Mouse (Mus musculus) granulocyte monocyte progenitor cell, adult 5-6 weeks (primary cell): ENCODE results near the gene Olfr776. TPM values are rescaled to one million over a fixed set of nuclear protein-coding genes. Genes with fewer than 3 reads are reported as not detected.
"Not testable (repeated sequence)": the region's sequence is repeated elsewhere in the genome, so short reads cannot be mapped to it uniquely, and the experiment has no call there.

Source experiments
- ATAC-seq: replicated peaks from 2 replicates; pipeline ENCODE4 v1.8.0; 2016; ENCODE audit warnings: mild to moderate bottlenecking, moderate TSS enrichment, inconsistent platforms; ENCODE audit not compliant: poor library complexity, severe bottlenecking
- total RNA-seq, 2 experiments: library from RNA; stranded (forward) in 1 of 2; stranded (reverse) in 1 of 2; fragments of 200-712, 200-1000 nt in 1 of 2; fragments of >200 nt in 1 of 2; fragmentation: Nextera tagmentation in 1 of 2; gene quantifications; 2 replicates each; pipeline ENCODE4 v1.2.3; 2014 to 2017

Gene Olfr776
- total RNA-seq (2014; fragmentation: Nextera tagmentation) (not detected in 2 replicates), total RNA-seq (2017) (not detected in 2 replicates)

DNA sequence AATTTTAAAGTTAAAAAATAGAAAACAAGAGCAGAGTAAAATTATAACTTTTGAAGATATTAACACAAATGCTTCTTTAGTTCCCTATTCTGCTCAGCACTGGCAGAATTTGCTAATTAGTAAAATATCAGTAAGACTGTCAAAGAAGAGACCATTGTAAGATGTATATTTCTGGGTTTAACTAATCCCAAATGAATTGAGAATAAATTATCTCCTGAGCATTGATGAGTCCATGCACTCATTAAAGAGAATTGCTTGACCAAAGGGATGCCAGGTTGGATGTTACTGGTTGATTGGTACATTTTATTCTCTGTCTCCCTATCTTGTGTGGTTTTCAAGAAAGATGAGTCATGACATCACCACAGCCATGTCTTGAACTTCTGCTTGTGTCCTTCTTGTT is at the start of gene Olfr776:
Olfr776 (plus strand) TSS at position 301 of the 400 bp plus-strand sequence.
- no peak for ATAC-seq

DNA sequence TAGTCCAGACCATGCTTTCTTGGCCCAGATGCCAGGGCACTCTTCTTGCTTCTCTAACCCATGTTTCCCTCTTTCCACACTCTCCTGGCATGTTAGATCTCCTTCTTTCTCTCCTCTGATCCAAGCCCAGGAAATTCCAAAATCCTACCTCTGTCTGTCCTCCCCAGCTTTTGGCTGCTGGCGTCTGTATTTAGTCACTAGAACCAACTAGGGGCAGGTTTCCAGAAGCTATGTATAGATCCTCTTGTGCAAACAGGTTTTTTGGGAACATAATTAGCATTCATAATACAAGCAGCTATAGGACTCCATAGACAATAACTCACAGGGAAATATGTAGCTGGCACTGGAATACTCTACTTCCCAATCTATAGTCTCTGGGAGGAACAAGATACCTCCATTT is 28.2 kb upstream of the Olfr776 start:
- no peak for ATAC-seq

DNA sequence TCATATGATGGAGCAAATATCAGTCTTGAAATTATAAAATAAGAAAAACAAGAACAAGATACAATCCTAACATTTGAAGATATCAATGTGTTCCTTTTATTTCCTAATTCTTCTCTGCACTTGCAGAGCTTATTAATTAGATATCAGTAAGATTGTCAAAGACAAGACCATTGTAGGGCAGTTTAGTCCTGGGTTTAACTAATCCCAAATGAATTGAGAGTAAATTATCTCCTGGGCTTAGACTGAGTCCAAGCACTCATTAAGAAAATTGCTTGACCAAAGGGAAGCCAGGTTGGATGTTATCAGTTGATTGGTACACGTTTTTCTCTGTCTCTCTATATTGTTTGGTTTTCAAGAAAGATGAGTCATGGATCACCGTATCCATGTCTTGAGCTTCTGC is 23.0 kb upstream of the Olfr776 start, which contains the start of gene Olfr774:
Olfr774 (plus strand) TSS at position 301 of the 400 bp plus-strand sequence.
- no peak for ATAC-seq

DNA sequence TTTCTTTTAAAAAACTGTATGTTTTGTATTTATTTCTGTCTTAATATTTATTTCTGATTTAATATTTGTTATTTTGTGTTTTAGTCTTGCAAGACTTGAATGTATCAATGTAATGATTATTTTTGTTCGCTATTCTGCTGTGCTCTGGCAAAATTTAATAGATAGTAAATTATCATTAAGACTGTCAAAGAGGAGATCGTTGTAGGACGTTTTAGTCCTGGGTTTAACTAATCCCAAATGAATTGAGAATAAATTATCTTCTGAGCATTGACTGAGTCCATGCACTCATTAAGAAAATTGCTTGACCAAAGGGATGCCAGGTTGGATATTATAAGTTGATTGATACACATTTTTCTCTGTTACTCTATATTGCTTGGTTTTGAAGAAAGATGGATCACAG is 10.8 kb upstream of the Olfr776 start, which contains the start of gene Olfr775:
Olfr775 (plus strand) TSS at position 301 of the 400 bp plus-strand sequence.
- ATAC-seq, result no peak

DNA sequence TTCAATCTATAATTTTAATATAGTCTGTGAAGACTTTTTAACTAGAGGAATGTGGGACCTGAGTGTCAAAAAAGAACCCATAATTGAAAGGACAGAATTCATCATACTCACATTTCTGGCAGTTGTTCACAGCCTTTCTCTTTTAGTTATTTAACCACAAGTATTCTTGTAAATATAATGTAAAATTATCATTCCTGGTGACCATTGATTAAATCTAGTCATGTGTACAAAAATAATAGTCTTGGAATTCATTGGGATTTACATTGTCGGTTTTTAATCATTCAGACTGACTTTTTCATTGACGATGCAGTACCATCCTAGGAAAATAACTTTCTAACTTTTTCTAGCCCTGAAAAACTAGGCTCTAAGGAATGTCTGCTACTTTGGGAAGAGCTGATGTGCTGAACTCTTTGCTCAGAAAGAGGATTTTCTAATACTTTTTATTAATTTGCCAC is 12.2 kb downstream of the Olfr776 start, which contains the start of gene Olfr777:
Olfr777 (minus strand) TSS at position 405 of the 455 bp plus-strand sequence.
- ATAC-seq, result no peak

DNA sequence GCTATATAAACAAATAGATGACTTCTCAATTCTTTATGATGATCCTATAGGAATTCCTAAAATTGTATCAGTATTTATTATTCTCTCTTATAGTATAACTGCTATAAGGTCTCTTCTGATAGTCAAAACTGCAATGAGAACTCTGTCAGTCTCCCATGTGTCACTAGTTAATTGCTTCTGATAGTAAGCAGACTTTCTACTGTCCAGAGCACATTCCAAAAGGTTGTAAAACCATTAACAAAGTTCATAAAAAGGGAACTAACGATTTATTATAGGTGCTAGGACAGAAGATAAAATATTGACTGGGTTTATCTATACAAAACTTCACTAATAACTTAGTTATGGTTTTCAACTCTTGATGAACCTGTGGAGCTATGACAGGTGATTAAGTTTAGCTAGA is 54.0 kb downstream of the Olfr776 start:
- ATAC-seq, result not testable (repeated sequence)

DNA sequence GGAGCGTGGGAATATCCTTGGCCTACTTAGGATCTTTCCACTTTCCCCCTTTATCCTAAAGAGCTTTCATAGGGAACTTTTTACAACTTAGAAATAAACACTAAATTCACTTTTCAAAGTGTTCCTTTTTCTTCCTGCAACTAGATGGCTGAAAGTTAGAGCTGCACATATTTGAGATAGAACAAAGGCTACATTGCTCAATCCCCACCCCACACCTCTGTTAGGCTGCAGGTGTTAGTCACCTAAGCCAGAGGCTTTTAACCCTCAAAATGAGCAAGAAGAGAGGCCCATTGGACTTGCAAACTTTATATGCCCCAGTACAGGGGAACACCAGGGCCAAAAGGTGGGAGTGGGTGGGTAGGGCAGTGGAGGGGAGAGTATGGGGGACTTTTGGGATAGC is 54.6 kb downstream of the Olfr776 start:
- not testable (repeated sequence) for ATAC-seq

Other genes starting within 250 kb of the Olfr776 start
- gene Olfr763, start 248.3 kb upstream of the Olfr776 start, total RNA-seq (2014; fragmentation: Nextera tagmentation), result not detected in 2 replicates
- gene Olfr763, start 248.3 kb upstream of the Olfr776 start, total RNA-seq (2017), result not detected in 2 replicates
- not detected in 2 replicates for gene Olfr764-ps1, start 219.2 kb upstream of the Olfr776 start, total RNA-seq (2014; fragmentation: Nextera tagmentation)
- not detected in 2 replicates for gene Olfr764-ps1, start 219.2 kb upstream of the Olfr776 start, total RNA-seq (2017)
- not detected in 2 replicates for gene Olfr765, start 209.1 kb upstream of the Olfr776 start, total RNA-seq (2014; fragmentation: Nextera tagmentation)
- not detected in 2 replicates for gene Olfr765, start 209.1 kb upstream of the Olfr776 start, total RNA-seq (2017)
- not detected in 2 replicates for gene Olfr766-ps1, start 190.2 kb upstream of the Olfr776 start, total RNA-seq (2014; fragmentation: Nextera tagmentation)
- not detected in 2 replicates for gene Olfr766-ps1, start 190.2 kb upstream of the Olfr776 start, total RNA-seq (2017)
- gene Olfr767, start 176.2 kb upstream of the Olfr776 start, total RNA-seq (2014; fragmentation: Nextera tagmentation), result not detected in 2 replicates
- gene Olfr767, start 176.2 kb upstream of the Olfr776 start, total RNA-seq (2017), result not detected in 2 replicates
- not detected in 2 replicates for gene Olfr768, start 159.8 kb upstream of the Olfr776 start, total RNA-seq (2014; fragmentation: Nextera tagmentation)
- gene Olfr768, start 159.8 kb upstream of the Olfr776 start, total RNA-seq (2017), result not detected in 2 replicates
- not detected in 2 replicates for gene Olfr769, start 141.3 kb upstream of the Olfr776 start, total RNA-seq (2014; fragmentation: Nextera tagmentation)
- gene Olfr769, start 141.3 kb upstream of the Olfr776 start, total RNA-seq (2017), result not detected in 2 replicates
- gene Olfr770, start 120.1 kb upstream of the Olfr776 start, total RNA-seq (2014; fragmentation: Nextera tagmentation), result not detected in 2 replicates
- not detected in 2 replicates for gene Olfr770, start 120.1 kb upstream of the Olfr776 start, total RNA-seq (2017)
- not detected in 2 replicates for gene Olfr771, start 94.4 kb upstream of the Olfr776 start, total RNA-seq (2014; fragmentation: Nextera tagmentation)
- not detected in 2 replicates for gene Olfr771, start 94.4 kb upstream of the Olfr776 start, total RNA-seq (2017)
- not detected in 2 replicates for gene Olfr772, start 81.2 kb upstream of the Olfr776 start, total RNA-seq (2014; fragmentation: Nextera tagmentation)
- not detected in 2 replicates for gene Olfr772, start 81.2 kb upstream of the Olfr776 start, total RNA-seq (2017)
- not detected in 2 replicates for gene Olfr773, start 71.7 kb upstream of the Olfr776 start, total RNA-seq (2014; fragmentation: Nextera tagmentation)
- not detected in 2 replicates for gene Olfr773, start 71.7 kb upstream of the Olfr776 start, total RNA-seq (2017)
- gene Olfr774, start 22.9 kb upstream of the Olfr776 start, total RNA-seq (2014; fragmentation: Nextera tagmentation), result not detected in 2 replicates
- gene Olfr774, start 22.9 kb upstream of the Olfr776 start, total RNA-seq (2017), result not detected in 2 replicates
- not detected in 2 replicates for gene Olfr775, start 10.7 kb upstream of the Olfr776 start, total RNA-seq (2014; fragmentation: Nextera tagmentation)
- gene Olfr775, start 10.7 kb upstream of the Olfr776 start, total RNA-seq (2017), result not detected in 2 replicates
- gene Olfr777, start 12.4 kb downstream of the Olfr776 start, total RNA-seq (2014; fragmentation: Nextera tagmentation), result not detected in 2 replicates
- gene Olfr777, start 12.4 kb downstream of the Olfr776 start, total RNA-seq (2017), result not detected in 2 replicates
- not detected in 2 replicates for gene Olfr780, start 59.0 kb downstream of the Olfr776 start, total RNA-seq (2014; fragmentation: Nextera tagmentation)
- gene Olfr780, start 59.0 kb downstream of the Olfr776 start, total RNA-seq (2017), result not detected in 2 replicates
- not detected in 2 replicates for gene Olfr781, start 69.7 kb downstream of the Olfr776 start, total RNA-seq (2014; fragmentation: Nextera tagmentation)
- gene Olfr781, start 69.7 kb downstream of the Olfr776 start, total RNA-seq (2017), result not detected in 2 replicates
- not detected in 2 replicates for gene Olfr782, start 89.7 kb downstream of the Olfr776 start, total RNA-seq (2014; fragmentation: Nextera tagmentation)
- gene Olfr782, start 89.7 kb downstream of the Olfr776 start, total RNA-seq (2017), result not detected in 2 replicates
- 0.23 and 0.37 TPM in 2 replicates for gene Olfr784, start 125.0 kb downstream of the Olfr776 start, total RNA-seq (2014; fragmentation: Nextera tagmentation)
- not detected in 2 replicates for gene Olfr784, start 125.0 kb downstream of the Olfr776 start, total RNA-seq (2017)
- not detected in 2 replicates for gene Olfr785, start 146.3 kb downstream of the Olfr776 start, total RNA-seq (2014; fragmentation: Nextera tagmentation)
- gene Olfr785, start 146.3 kb downstream of the Olfr776 start, total RNA-seq (2017), result not detected in 2 replicates
- not detected in 2 replicates for gene Olfr786, start 168.2 kb downstream of the Olfr776 start, total RNA-seq (2014; fragmentation: Nextera tagmentation)
- not detected in 2 replicates for gene Olfr786, start 168.2 kb downstream of the Olfr776 start, total RNA-seq (2017)
- gene Olfr787, start 202.7 kb downstream of the Olfr776 start, total RNA-seq (2014; fragmentation: Nextera tagmentation), result not detected in 2 replicates
- gene Olfr787, start 202.7 kb downstream of the Olfr776 start, total RNA-seq (2017), result not detected in 2 replicates
- gene Olfr788, start 211.9 kb downstream of the Olfr776 start, total RNA-seq (2014; fragmentation: Nextera tagmentation), result not detected in 2 replicates
- gene Olfr788, start 211.9 kb downstream of the Olfr776 start, total RNA-seq (2017), result not detected in 2 replicates
- gene Olfr789, start 225.6 kb downstream of the Olfr776 start, total RNA-seq (2014; fragmentation: Nextera tagmentation), result not detected in 2 replicates
- not detected in 2 replicates for gene Olfr789, start 225.6 kb downstream of the Olfr776 start, total RNA-seq (2017)
- not detected in 2 replicates for gene Olfr790, start 239.4 kb downstream of the Olfr776 start, total RNA-seq (2014; fragmentation: Nextera tagmentation)
- not detected in 2 replicates for gene Olfr790, start 239.4 kb downstream of the Olfr776 start, total RNA-seq (2017)